Mouse (Mus musculus) gastrocnemius, adult 2 months (tissue): Measurements from ENCODE around the gene Hoxa7. TPM values are rescaled to one million over a fixed set of nuclear protein-coding genes. Genes with fewer than 3 reads are reported as not detected.

ENCODE experiments used
- DNase-seq: peaks from one replicate; pipeline ENCODE4 v3.0.0; 2022
- H3K27ac ChIP-seq: fragments of 200-600 bp; 2 replicates; pipeline ENCODE4 v1.8.1; 2022; ENCODE audit warnings: mild to moderate bottlenecking
- H3K4me3 ChIP-seq: fragments of 200-600 bp; 2 replicates; pipeline ENCODE4 v1.8.1; 2022; ENCODE audit warnings: mild to moderate bottlenecking, moderate library complexity
- CTCF ChIP-seq: fragments of 200-600 bp; IDR thresholded peaks from 2 replicates; pipeline ENCODE4 v1.8.1; 2022; ENCODE audit warnings: antibody characterized with exemption, mild to moderate bottlenecking, moderate library complexity
- intact Hi-C: fragments of 180-260 bp; cut with DNase I; formaldehyde crosslinking; loops from one replicate; pipeline ENCODE4 v1.15.1; 2025
- total RNA-seq, 2 experiments: library from RNA; stranded (reverse); gene quantifications; 2 replicates each; pipeline ENCODE4 v1.2.3; 2021

Gene Hoxa7
- total RNA-seq, 2 experiments from 2014 or later: 4.7 to 5.0 TPM

- intact Hi-C loops: no loop called here
- Histone ChIP-seq H3K27ac (no peak overlapping the region), H3K4me3 (no peak overlapping the region)
- no peak for DNase-seq
- TF ChIP-seq CTCF: no peak
These were observed 41.0 kb upstream of the Hoxa7 start for GRCm38 (mm10) chr6:52262463-52263320.

- intact Hi-C loops: no loop called here
- no peak for TF ChIP-seq CTCF
- Histone ChIP-seq H3K4me3 (no peak overlapping the region), H3K27ac (no peak overlapping the region)
- DNase-seq: no peak
These were observed 40.3 kb upstream of the Hoxa7 start for GRCm38 (mm10) chr6:52261751-52262462.

DNA sequence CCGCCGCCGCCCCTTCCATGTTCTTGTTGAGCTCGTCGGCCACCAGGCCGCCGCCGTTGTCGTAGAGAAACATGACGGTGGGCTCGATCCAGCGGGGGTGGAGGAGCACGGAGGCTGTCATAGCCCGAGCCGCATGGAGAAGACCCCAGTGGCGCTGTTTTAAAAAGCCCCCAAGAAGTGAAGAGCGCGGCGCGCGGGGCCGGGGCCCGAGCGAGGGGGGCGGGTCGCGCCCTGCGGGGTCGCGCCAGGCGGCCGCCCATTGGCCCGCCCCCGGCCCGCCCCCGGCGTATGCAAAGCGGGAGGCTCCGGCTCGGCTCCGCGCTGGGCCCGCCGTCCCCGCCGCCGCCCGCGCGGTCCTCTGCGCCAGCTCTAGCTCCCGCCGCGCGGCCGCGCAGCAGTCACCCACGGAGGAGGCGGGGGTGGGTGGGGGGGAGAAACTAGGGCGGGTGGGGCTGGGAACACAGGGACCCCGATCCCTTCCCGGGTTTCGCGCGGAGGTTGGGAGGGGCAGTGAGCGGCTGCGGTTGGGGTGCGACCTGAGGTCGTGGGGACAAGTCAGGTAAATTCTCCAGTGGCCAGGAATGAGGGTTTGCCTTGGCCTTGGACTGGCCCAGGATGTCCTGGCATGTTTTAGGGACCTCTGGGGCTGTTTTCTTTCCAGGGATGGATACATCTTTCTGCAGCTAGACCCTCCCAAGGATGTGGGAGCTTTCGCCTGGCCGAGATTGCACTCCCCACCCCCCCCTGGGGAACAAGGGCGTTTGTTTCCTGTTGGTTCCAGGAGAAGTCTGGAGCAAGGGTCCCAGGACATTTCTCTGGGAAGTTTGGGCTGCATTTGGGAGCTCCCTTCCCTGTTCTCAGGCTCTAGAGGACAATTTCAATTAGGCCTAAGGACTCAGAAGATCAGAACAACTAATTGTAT lies 39.3 kb upstream of the Hoxa7 start, which contains the start of gene Hoxa13:
Gene Hoxa13 (minus strand): TSS at position 227 of the 922 bp plus-strand sequence.
- DNase-seq: peak; percentile 77
- Histone ChIP-seq H3K4me3 (peak within 1 kb of the TSS; percentile 77), H3K27ac (peak within 1 kb of the TSS; percentile 79)
- intact Hi-C loops: no loop called here
- no peak for TF ChIP-seq CTCF

DNA sequence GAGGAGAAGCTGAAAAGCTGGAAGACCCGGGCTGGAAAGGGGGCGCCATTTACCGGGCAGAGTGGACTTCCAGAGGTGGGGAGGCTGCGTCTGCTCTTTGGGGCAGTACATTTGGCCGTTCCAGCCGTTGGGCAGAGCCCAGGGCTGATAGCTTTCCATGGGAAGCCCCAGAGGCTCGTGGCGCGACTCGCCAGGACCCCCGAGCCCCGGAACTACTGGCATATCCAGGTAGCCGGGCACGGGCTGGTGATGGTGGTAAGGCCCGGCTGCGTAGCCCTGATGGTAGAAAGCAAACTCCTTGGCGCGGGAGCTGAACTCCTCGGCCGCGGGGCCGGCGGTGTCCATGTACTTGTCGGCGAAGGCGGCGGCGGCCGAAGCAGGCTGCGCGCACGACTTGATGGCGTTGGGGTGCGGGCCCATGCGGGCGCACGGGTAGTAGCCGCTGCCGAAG lies 38.2 kb upstream of the Hoxa7 start:
- intact Hi-C loops: loop anchor here (2.0 to 5.0 kb wide), 2 partner anchors 317 to 465 kb away; no protein-coding TSS in a partner anchor
- H3K27ac ChIP-seq: peak overlapping the region; percentile 79
- no peak; the same call in 1 of the 2 replicates for TF ChIP-seq CTCF
- peak overlapping the region; percentile 77 for H3K4me3 ChIP-seq
- DNase-seq: peak; percentile 51

- intact Hi-C loops: loop anchor here (2.0 to 5.0 kb wide), 2 partner anchors 318 to 466 kb away; no protein-coding TSS in a partner anchor
- Histone ChIP-seq H3K27ac (peak overlapping the region; percentile 79), H3K4me3 (peak overlapping the region; percentile 77)
- no peak for TF ChIP-seq CTCF
- no peak for DNase-seq
These were observed 37.6 kb upstream of the Hoxa7 start for GRCm38 (mm10) chr6:52259081-52259790.

GRCm38 (mm10) chr6:52256956-52257355 lies 35.3 kb upstream of the Hoxa7 start:
- peak; percentile 88 for DNase-seq
- intact Hi-C loops: loop anchor here (1.0 to 5.0 kb wide), 3 partner anchors 320 to 662 kb away; no protein-coding TSS in a partner anchor
- H3K4me3 ChIP-seq: no peak overlapping the region
- H3K27ac ChIP-seq: no peak overlapping the region
- TF ChIP-seq CTCF: peak; percentile 85

GRCm38 (mm10) chr6:52253511-52254500 lies 32.2 kb upstream of the Hoxa7 start:
- intact Hi-C loops: no loop called here
- Histone ChIP-seq H3K27ac (peak overlapping the region; percentile 85), H3K4me3 (peak overlapping the region; percentile 65)
- no peak for TF ChIP-seq CTCF
- DNase-seq: peak; percentile 72

- intact Hi-C loops: no loop called here
- no peak for TF ChIP-seq CTCF
- peak overlapping the region; percentile 65 for H3K4me3 ChIP-seq
- H3K27ac ChIP-seq: peak overlapping the region; percentile 85
- peak; percentile 56 for DNase-seq
These were observed 31.2 kb upstream of the Hoxa7 start for GRCm38 (mm10) chr6:52252775-52253376.

DNA sequence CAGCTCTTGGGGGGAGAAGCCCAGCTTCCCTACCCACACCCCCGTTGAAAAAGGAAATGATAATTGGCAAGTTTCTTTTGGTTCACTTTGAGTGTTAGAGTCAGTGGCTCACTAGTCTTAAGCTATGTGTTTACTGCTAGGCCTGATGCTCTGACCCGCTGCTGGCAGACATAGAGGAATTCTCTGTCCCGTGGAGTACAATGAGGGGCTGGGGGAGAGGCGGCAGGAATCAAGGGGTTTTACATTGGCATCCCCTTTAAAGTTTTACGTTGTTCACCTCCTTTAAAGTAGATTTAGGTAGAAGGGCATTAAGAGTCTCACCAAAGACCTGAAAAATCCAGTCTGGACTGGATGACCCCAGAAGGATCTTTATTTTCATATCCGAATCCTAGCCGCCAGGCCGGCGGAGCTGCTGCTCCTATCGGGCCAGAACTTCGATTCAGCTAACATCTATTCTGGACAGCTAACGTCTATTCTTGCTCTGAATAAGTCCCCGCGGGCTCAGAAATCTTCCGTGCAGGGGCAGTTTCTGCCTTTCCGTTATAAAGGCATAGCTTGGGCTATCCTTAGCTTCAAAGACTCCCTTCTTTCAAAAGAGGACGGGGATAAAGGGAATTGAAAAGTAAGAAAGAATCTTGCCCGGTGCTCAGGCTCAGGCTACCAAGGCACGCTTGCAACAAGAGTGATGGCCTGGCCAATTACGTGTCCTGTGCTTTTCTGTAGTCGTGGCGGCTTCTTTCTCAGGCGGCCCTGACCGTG lies 30.5 kb upstream of the Hoxa7 start:
- Histone ChIP-seq H3K27ac (peak overlapping the region; percentile 85), H3K4me3 (peak overlapping the region; percentile 65)
- intact Hi-C loops: no loop called here
- TF ChIP-seq CTCF: no peak
- no peak for DNase-seq
